9 mouse cellular contexts compared by ENCODE assay signal in genomic region chr3:52243271-52244021, GRCm38 (mm10). TPM values are rescaled to one million over a fixed set of nuclear protein-coding genes. Genes with fewer than 3 reads are reported as not detected.
A peak's percentile ranks its signal among the peaks of the same experiment; 100 is the strongest.
DNase-seq lines count a peak whose midpoint lies in the region; ATAC-seq and TF ChIP-seq lines count a peak whose summit lies in the region.
"Had no signal": no experiment of that assay in that cellular context is flagged by ENCODE, and none has a peak within 500 bp of the region (broad histone marks: within the 10 kb centered on the region; RNA-seq: fewer than 3 reads in every experiment).

No protein-coding gene starts in this region.

- peak; percentile 64 to 87 (median 81) for TF ChIP-seq CTCF in MEL (IDR thresholded peaks at IDR 0.05 in 2 of 3, conservative IDR thresholded peaks at IDR 0.05 in 1 of 3; ENCODE audit: control insufficient read depth in 1 of 3, insufficient read depth in 1 of 3, low read depth in 2 of 3, low read length in 3 of 3, poor library complexity in 1 of 3, severe bottlenecking in 1 of 3)

- ATAC-seq in embryonic facial prominence, embryonic 14.5 days (ENCODE audit: low read depth), result no peak
- peak; percentile 48 for ATAC-seq in megakaryocyte-erythroid progenitor cell, adult 5-6 weeks (replicated peaks; ENCODE audit: low FRiP score, low TSS enrichment, poor library complexity, severe bottlenecking)

- no peaks in the 10 kb centered on the region for H3K79me2 ChIP-seq in MEL (ENCODE audit: control insufficient read depth, insufficient read depth, low read length, poor library complexity)

- no peak overlapping the region for H3K4me2 ChIP-seq in embryonic facial prominence, embryonic 14.5 days (ENCODE audit: low read depth, low read length)
- H3K4me2 ChIP-seq: heart, embryonic 15.5 days had no signal

- H3K27ac ChIP-seq in MEL (ENCODE audit: control insufficient read depth, low read depth, low read length), result no peak overlapping the region
- no peak overlapping the region for H3K27ac ChIP-seq in embryonic facial prominence, embryonic 14.5 days (replicated peaks; ENCODE audit: low read depth, low read length)
- H3K27ac ChIP-seq: heart, embryonic 15.5 days had no signal

- peaks cover 3 to 26% of the 10 kb centered on the region in 2 experiments; a peak in 3 of 4 replicates for H3K4me1 ChIP-seq in MEL (ENCODE audit: control insufficient read depth in 1 of 2, insufficient read depth in 2 of 2, low read length in 2 of 2)
- no peaks in the 10 kb centered on the region for H3K4me1 ChIP-seq in embryonic facial prominence, embryonic 14.5 days (ENCODE audit: control insufficient read depth, insufficient read depth, low read length)

- H3K36me3 ChIP-seq in MEL (ENCODE audit: control insufficient read depth in 1 of 2, insufficient read depth in 2 of 2, low read length in 2 of 2), result peaks cover 0 to 12% of the 10 kb centered on the region in 2 experiments; a peak in 2 of 4 replicates
- no peaks in the 10 kb centered on the region for H3K36me3 ChIP-seq in embryonic facial prominence, embryonic 14.5 days (ENCODE audit: control insufficient read depth, insufficient read depth, low read length)
- H3K36me3 ChIP-seq: heart, embryonic 15.5 days had no signal

- no peak for TF ChIP-seq EP300 in MEL (IDR thresholded peaks at IDR 0.05; ENCODE audit: low read depth in 1 of 2, low read length in 2 of 2)

- no peak overlapping the region for H3K9ac ChIP-seq in MEL (ENCODE audit: control insufficient read depth, low read depth, low read length, poor library complexity, severe bottlenecking)
- H3K9ac ChIP-seq in embryonic facial prominence, embryonic 14.5 days (ENCODE audit: low read depth, low read length), result no peak overlapping the region
- H3K9ac ChIP-seq: heart, embryonic 15.5 days had no signal

- no peak overlapping the region for H3K4me3 ChIP-seq in MEL (ENCODE audit: control insufficient read depth in 1 of 2, insufficient read depth in 1 of 2, low read depth in 2 of 2, low read length in 2 of 2)
- H3K4me3 ChIP-seq in embryonic facial prominence, embryonic 14.5 days (ENCODE audit: low read depth, low read length), result no peak overlapping the region
- H3K4me3 ChIP-seq: heart, embryonic 15.5 days had no signal

- no peaks in the 10 kb centered on the region for H3K9me3 ChIP-seq in MEL (replicated peaks; ENCODE audit: insufficient read depth, low read length)
- no peaks in the 10 kb centered on the region for H3K9me3 ChIP-seq in embryonic facial prominence, embryonic 14.5 days (ENCODE audit: control insufficient read depth, low read length)
- H3K9me3 ChIP-seq: heart, embryonic 15.5 days had no signal

- TF ChIP-seq RAD21 in MEL (IDR thresholded peaks at IDR 0.05; ENCODE audit: low read depth, low read length), result peak; percentile 49

- peak; percentile 32 to 64 for DNase-seq in cerebellum, postnatal 25 days
- DNase-seq in cerebellum, adult 9-11 months, result no peak
- DNase-seq in layer of hippocampus, postnatal 10 days (ENCODE audit: low spot score in 2 of 2), result peak; percentile 38 to 48
- no peak for DNase-seq in layer of hippocampus, adult 8-10 months (ENCODE audit: low spot score in 2 of 2)
- peak; percentile 78 for DNase-seq in MEL (ENCODE audit: low read depth, low spot score)
- DNase-seq in embryonic facial prominence, embryonic 14.5 days (ENCODE audit: low spot score), result peak; percentile 22
- no peak for DNase-seq in layer of hippocampus, adult 9-10 months (ENCODE audit: low spot score)

- no peak for TF ChIP-seq POLR2A in MEL (IDR thresholded peaks at IDR 0.05; ENCODE audit: control insufficient read depth in 1 of 2, insufficient read depth in 1 of 2, low read depth in 1 of 2, low read length in 2 of 2, poor library complexity in 1 of 2)

- 52% methylated on average over 12 of the region's 12 CpGs for WGBS in embryonic facial prominence, embryonic 14.5 days

- H3K27me3 ChIP-seq in MEL (ENCODE audit: control insufficient read depth in 1 of 2, insufficient read depth in 2 of 2, low read length in 2 of 2), result no peaks in the 10 kb centered on the region
- H3K27me3 ChIP-seq in embryonic facial prominence, embryonic 14.5 days (replicated peaks; ENCODE audit: control insufficient read depth, insufficient read depth, low read length), result no peaks in the 10 kb centered on the region

TF ChIP-seq in MEL, 35 proteins besides CTCF, POLR2A, EP300 and RAD21:
- TF ChIP-seq MYB (IDR thresholded peaks at IDR 0.05; ENCODE audit: low read depth, low read length) (no peak), SMC3 (IDR thresholded peaks at IDR 0.05; ENCODE audit: low read depth, low read length) (peak; percentile 75), ZNF384 (IDR thresholded peaks at IDR 0.05; ENCODE audit: low read depth, low read length) (0 out of 2 replicates have a peak, but pooled peaks have one; percentile 53), ZC3H11A (IDR thresholded peaks at IDR 0.05; ENCODE audit: low read depth, low read length) (peak; percentile 53; the same call in 1 of the 2 replicates)

RNA-seq across cellular contexts. Expression of gene Foxo1, which starts 24.7 kb away (rescaled TPM):
- total RNA-seq in layer of hippocampus, postnatal 10 days (2021), result 10 to 100 TPM; 20.6 to 24.5 TPM
- total RNA-seq in layer of hippocampus, adult 8-10 months (2022), result 10 to 100 TPM; 20.2 to 23.1 (median 22.8) TPM
- total RNA-seq in MEL (2012; rRNA removed), result 0.31 and 0.42 TPM in 2 replicates
- polyA plus RNA-seq in MEL (2012; ENCODE audit: insufficient read depth in 1 of 2, insufficient read length in 2 of 2, low read depth in 1 of 2, low replicate concordance in 2 of 2, missing spikeins in 1 of 2), result 1 to 10 TPM in 1 of 2 experiments, not detected in 1; 2.5 TPM
- polyA plus RNA-seq in embryonic facial prominence, embryonic 14.5 days (2014; fragmentation: Nextera tagmentation; extraction: Ambion mirVana), result 8.2 and 9.0 TPM in 2 replicates
- total RNA-seq in megakaryocyte-erythroid progenitor cell, adult 5-6 weeks (2014; fragmentation: Nextera tagmentation), result 5.9 and 7.4 TPM in 2 replicates
- 1.6 and 2.3 TPM in 2 replicates for total RNA-seq in megakaryocyte-erythroid progenitor cell, adult 5-6 weeks (2017)

Comparison
In these comparisons a context has a peak if more than half of its experiments do, and no peak if none do; other contexts are left out.
1. DNase-seq: peak in cerebellum, postnatal 25 days (2 of 2), layer of hippocampus, postnatal 10 days (2 of 2), MEL (single experiment) and embryonic facial prominence, embryonic 14.5 days (single experiment); none in cerebellum, adult 9-11 months (single experiment), layer of hippocampus, adult 8-10 months (0 of 2) and layer of hippocampus, adult 9-10 months (single experiment).